Mouse (Mus musculus) cerebellum, postnatal 36 days (tissue): ENCODE data around the gene Socs1.

Experiments
- DNase-seq, 2 experiments: peaks; one replicate each; pipeline ENCODE4 v3.0.0; 2021 to 2022; ENCODE audit warnings: mixed read lengths in 2 of 2

The Socs1 gene

DNA sequence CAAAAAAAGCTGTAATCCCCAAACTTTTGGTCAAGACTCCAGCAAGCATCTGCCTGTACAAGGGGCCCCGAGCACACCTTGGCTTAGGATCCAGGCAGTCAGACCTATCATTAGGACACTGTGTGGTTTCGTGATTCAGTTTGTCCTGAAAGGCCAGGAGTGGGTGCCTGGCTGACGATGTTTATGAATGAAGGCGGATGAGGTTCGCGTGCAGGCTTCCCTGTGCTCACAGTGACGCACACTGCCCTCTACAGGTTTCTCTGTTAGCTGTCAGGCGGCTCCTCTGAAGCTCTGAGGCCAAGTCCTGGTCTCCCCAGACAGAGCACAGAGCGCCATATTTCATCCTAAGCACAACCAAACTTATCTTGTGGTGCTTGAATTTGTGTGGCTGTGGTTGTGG lies 952 bp upstream of the Socs1 start:
- peak; percentile 81 to 86 for DNase-seq

DNA sequence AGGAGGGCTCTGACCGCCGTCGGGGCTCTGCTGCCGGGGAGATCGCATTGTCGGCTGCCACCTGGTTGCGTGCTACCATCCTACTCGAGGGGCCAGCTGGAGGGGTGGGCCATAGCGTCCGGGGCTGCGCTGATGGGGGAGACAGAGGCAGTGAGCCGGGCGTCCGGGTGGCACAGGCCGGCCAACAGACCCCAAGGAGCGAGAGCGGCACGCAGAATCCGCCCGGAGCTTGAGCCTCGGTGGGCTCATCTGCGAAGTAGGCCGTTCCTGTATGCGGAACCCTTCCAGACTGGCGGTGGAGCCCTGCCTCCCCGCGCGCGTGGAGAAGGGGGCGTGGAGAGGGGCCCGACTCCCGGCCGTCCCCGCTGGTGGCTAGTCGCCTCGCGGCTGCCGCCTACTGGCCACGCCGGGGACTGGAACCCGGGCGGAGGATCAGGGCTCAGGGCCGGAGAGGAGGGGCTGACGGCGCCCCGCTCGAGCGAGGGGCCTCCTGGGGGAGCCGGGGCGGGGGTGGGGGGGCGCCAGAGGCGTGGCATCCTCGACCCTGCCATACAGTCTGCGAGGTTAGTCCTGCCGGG lies 454 bp downstream of the Socs1 start:
- peak; percentile 86 to 88 for DNase-seq

DNA sequence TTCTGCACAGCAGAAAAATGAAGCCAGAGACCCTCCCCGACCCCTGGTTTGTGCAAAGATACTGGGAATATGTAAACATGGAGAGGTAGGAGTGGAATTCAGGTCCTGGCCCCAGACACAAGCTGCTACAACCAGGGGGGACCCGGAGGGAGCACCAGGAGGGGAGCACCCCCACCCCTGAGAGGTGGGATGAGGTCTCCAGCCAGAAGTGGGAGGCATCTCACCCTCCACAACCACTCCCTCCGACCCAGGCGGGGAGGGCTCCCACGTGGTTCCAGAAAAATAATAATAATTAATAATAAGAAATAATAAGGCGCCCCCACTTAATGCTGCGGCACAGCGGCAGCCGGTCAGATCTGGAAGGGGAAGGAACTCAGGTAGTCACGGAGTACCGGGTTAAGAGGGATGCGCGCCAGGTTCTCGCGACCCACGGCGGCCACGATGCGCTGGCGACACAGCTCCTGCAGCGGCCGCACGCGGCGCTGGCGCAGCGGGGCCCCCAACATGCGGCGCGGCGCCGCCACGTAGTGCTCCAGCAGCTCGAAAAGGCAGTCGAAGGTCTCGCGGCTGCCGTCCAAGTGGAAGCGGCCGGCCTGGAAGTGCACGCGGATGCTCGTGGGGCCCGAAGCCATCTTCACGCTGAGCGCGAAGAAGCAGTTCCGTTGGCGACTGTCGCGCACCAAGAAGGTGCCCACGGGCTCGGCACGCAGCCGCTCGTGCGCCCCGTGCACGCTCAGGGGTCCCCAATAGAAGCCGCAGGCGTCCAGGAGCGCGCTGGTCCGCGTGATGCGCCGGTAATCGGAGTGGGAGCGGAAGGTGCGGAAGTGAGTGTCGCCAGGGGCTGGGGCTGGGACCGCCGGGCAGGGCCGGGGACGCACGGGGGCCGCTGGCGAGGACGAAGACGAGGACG lies 1.2 kb downstream of the Socs1 start:
- peak; percentile 27 to 33 for DNase-seq

DNA sequence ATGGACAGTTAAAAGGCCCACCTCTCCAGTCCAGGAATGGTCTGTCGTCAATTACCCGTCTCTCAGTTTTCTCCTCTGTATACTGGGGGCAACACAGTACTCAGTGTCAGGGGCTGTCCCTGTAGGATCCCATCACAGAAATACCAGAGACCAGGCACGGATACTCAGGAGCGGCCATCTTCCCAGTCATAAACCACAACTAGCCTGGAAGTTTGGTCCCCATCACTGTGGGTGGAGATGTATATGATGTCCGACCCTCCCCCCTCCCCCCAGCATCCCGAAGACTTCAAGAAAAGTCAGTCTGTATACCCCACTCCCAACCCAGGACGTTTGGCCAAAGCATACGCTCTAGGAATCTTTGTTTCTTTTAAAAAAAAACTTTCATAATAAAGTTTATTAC lies 1.9 kb downstream of the Socs1 start:
- no peak for DNase-seq

DNA sequence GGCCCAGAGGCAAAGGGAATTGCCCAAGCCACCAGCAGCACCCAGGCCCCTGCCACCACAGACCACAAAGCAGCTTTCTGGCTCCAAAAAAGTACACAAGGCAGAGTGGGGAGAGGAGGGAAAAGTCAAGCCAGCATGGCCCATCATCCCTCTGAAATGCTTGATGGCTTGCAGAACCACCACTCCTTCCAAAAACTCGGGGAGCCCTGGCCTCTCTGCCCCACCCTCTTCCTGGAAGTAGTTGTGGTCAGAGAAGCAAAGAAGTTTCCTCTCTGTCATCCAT lies 2.2 kb downstream of the Socs1 start:
- no peak for DNase-seq

DNA sequence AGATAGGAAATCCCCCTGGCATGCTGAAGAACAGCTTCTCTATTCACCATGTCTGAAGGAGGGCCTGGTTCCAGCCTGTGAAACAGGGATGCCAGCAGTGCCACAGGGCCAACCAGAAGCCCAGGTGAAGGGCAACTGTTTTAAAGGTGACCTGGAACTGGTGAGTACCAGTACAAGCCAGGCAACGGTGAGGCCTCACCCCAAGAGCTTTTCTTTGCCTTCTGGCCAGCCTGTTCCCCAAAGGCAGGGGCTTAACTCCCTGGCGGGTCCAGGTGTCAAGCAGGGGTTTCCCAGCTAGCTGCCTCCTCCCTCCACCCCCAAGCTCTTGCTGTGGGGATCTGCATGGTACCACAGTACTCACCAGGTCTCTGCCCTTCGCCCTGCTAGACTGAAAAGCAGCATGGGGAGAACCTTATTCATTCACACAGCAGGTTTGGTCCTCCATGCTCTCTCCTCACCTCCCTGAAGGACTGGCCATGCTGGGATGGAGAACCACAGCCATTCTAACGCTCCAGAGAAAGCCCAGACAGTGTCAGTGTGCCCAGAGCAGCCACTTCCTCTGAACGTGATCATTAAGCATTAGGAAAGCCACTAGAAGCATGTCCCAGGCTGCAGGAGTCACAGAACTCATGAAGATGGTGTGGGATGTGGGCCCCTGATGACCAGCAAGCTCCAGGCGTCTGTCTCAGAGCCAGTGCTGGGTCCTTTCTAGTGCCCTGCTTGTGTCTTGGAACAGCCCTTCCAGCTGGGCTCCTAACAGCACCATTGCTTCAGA lies 2.8 kb downstream of the Socs1 start:
- DNase-seq: no peak

DNA sequence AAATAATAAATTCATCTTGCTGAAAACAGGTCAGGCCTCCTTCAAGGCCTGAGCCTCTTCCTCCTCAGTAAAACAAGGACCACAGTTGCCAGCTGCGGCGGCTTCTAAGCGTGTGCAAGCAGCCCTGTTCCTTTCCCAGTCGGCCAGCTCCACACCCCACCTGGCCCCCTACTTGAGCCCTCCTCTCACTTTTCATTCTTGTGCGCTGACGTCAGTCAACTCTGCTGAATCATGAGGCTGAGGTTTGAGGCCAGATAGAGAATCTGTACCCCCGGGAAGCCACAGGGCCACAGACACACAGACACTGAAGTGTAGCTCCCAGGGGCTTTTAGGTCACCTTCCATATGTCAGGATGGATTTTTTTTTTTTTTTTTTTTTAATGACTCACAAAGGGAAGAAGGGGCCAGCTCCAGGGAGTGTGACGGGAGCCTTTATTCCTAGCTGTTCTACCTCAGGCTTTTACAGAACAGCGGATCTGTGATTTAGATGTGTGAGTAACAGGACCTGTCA lies 3.4 kb downstream of the Socs1 start:
- DNase-seq: no peak

DNA sequence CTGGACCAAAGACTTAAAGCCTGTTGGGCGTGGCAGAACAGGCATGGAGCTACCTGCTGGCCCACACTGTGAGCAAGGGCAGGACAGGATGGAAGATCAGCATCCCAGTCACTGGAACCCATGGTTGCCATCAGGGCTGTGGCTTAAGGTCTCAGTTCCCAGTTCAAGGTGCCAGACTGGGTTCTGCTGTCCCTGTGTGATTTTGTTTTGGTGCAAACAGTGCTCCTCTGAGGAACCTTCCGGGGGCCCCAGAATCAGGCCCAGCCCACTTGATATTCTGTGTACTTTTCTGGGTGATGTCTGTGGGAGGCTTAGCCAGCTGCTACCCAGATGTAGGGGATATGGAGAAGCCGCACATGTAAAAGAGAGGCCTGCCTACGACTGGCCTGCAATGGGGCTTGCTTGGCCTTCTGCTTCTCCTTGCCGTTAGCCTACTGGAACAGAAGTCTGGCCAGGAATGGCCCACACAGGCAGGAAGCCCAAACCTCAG lies 4.7 kb downstream of the Socs1 start:
- no peak for DNase-seq

DNA sequence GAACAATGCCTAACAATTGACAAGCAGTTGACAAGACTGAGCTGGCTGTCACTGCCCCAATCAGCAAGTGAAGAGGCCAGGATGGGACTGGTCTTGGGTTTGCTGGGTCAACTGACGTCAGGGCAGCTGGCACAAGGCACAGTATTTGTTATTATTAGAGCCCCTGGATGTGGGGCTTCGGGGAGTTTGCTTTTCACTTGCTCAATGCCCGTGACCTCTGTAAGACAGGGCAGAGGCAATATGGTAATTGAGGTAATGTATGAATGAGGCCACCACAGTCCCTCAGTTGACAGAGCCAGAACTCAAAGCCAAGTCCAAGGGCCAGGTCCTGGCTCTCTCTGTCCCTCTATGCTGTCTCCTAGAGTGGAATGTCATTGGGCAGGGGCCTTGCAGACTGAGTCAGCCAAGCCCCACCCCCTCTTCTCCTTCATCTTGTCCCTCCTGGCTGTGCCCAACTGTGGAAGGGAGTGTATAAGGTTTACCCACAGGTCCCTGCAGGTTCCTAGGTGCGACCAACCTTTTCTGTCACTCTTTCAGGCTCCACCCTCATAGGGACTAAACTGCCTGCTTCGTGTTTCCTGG lies 7.7 kb downstream of the Socs1 start:
- DNase-seq: no peak

DNA sequence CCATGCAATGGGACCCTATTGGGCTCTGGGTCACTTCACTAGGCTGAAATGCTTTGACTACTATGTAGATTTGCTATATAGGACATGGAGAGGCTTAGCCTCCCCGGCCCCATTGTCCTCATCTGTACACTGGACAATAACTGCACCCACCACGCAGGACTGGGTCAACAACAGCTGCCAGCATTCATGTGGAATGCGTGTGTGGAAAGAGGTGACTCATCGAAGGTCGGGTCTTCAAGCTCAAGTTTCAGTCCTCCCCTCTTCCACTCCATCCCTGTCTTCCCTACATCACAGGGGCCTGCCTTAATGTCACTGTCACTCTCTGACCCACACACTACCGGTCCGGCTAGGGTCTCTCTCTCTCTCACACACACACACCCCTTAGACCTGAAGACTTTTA lies 9.0 kb downstream of the Socs1 start:
- DNase-seq: no peak

DNA sequence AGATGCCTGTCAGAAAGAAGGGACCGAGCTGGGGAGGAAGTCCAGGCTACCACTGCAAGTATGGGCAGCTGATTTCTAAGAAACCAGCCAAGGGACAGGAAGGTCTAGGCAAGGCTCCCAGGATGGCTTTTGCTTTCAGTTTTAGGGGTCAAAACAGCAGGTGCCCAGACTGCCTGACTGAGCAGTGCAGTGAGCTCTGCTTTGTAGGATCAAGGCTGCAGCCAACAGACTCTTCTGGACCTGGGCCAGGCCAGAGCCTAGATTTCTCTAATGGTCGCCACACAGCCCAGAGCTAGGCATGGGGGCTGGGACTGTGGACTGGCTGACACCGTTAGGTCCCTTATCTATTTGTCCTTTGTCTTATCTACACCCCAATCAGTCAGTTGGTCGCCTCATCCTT lies 10.6 kb downstream of the Socs1 start:
- DNase-seq: no peak

DNA sequence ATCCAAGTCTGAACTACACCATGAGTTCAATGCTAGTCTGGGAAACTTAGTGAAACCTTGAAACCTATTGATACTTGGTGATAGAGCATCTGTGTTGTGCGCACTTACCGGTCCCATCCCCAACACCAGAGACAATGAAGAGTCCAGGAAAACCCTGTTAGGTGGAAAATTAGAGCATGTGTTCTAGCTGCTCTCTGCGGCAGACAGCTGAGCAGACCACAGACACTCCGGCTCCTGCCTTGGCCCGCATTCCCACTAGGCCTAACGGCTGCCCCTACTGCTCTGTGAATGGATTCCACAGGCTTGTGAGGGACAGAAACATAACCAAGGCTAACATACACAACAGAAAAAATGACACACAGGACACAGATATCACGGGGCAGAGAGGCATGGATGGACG lies 11.8 kb downstream of the Socs1 start:
- no peak for DNase-seq

DNA sequence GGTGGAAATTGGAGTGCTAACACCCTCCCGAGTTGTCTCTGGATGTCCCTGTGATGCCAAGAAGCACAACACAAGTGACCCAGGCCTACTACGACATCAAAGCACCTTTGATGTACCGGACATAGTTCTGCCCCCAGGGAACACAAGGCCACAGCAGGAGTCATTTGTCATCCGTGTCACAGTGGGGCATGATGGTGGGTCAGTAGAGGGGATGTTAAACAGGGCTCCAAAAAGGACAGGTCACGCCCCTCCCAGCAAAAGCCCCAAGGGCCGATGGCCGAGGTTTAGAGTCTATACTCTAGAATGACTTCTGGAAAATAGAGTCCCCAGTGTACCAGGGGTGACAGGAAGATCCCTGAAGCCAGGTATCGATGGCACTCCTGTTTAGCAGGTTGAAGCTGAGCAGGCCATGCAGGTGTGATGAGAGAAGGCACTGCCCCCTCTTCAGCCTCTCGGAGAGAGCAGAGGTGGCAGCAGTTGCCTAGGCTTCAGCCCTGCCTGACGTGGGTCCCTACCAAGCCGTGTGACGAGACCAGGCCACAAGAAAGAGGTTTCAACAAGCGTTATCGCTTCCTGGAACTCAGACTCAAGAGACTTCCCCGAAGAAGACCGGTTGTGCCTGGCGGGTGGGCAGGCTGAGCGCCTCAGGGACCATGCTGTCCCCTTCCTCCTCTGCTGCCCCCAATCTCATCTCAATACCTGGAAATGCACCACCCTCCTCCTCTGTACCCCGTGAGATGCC lies 13.4 kb downstream of the Socs1 start:
- DNase-seq: no peak

DNA sequence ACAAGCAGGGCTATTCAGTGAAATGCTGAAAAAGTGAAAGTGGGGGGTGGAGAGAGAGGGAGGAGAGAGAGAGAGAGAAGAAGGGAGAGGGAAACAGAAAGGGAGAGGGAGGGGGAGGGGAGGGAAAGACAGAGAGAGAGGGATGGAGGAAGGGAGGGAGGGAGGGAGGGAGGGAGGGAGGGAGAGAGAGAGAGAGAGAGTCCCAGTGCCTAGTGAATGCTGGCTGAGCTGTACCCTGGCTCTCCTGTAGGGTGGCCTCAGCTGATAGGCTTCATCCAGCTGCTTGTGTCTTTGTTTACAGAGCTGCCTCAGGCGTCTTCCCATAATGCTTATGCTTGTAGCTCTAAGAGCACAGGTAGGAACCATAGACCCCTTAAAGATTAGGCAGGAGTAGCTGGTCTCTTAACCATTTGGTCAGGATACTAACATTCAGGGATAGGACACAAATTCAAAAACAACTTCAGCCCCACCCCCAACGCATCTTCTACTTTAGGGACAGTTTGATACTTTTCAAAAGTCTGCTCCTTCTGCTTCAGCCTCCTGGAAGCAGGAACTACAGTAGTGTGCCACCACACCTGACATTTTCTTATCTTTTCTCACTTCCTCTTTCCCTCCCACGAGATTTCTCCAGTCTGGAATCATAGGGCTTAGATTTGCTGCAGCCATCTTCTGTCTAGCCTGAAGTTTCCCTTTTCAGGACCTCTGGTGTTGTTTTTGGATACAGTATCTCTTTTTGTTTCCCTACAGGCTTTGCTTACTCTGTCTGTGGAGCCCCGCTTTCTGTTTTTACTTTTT lies 14.6 kb downstream of the Socs1 start:
- DNase-seq: no peak

DNA sequence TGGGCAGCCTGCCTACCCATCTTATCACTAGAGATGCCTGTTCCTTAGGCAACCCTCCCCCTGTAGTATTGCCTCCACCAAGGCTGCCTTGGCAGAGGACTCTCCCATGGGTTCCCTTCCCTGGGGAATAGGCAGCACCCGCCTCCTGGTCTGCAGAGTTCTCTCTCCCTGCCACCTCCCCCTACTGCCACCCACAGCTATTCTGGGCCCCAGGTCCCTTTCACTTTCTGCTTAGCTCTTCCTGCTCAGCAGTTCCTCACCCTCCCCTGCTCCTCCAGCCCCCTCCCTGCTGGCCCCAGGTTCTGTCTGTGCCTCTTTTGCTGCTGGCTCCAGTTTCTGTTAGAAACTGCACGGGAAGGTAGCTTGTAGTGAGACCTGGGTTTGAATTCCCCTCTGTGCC lies 15.7 kb downstream of the Socs1 start:
- no peak for DNase-seq

DNA sequence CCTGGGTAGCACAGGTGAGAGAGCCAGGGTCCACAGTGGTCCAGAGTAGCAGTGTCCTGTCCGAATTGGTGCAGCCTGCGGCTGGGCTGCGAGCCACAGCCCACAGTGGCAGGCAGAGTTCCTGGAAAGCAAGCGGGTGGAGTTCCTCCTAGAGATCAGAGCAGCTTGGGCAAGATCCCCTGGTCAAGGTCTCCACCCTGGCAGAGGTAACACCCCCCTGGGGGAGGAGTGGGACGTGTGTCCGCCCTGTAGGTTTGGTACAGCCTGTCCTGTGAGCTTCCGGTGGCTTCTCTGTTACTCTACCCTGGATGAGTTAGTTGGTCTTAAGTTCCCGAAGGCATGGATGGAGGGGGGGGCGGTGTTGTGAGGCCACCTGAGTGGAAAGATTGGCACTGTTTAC lies 16.5 kb downstream of the Socs1 start:
- no peak for DNase-seq

DNA sequence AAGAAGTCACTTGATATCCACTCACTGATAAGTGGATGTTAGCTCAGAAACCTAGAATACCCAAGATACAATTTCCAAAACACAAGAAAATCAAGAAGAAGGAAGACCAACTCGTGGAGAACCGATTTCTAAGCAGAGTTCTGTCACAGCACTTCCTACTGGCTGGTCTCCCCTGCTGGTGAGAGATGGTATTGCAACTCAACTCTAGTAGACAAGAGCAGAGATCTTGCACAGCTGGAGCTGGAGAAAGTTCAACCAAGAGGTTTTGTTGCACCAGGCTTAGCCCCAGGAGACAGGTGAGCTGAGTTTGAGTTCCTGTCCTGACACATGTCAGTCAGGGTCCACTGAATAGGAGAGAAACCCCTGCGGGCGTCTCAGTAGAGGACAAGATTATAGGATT lies 18.2 kb downstream of the Socs1 start:
- peak; percentile 58 to 74 for DNase-seq

DNA sequence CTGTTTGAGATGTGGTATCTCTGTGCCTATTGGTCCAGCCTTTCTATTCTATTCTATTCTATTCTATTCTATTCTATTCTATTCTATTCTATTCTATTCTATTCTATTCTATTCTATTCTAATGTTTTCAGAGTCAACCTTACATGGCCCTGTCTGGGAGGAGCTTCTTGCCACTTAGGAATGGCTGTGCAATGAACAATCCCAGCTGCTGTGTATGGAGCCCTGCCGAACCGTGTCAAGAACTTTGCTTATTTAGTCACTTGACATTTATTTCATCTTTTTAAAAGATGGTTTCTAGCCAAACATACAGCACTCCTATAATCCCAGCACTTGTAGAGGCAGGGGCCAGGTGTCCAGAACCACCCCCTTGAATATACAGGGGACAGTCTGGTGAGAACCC lies 21.0 kb downstream of the Socs1 start:
- no peak for DNase-seq

DNA sequence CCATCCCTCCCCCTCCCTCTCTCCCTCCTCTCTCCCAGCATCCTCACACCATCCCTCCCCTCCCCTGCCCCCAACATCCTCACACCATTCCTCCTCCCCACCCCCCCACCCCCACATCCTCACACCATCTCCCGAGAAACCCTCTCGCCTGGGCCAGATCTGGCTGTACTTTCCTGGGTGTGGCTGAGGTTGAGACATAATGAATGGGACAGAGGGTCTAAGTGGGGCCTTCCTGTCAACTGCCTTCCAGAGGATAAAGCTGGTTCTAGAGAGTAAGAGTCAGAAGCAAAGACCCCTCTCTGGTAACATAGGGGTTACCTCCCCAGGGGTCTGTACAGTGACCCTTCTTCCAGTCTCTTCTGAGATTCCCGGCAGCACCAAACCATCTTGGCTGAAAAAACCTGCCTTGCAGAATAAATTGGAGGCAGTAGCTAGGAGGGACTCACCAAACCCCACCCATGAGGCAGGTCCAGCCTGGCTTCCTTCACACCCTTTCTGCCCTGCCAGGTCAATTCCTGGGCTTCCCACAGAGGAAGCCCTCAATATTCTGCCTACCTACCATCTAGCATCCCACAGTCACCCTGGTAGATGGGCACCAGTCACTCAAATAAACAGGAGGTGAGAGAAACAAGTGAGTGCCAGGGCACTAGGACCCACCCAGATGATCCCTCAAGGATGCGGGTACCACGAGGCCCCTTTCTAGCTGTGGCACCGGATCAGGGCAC lies 21.6 kb downstream of the Socs1 start:
- no peak for DNase-seq

DNA sequence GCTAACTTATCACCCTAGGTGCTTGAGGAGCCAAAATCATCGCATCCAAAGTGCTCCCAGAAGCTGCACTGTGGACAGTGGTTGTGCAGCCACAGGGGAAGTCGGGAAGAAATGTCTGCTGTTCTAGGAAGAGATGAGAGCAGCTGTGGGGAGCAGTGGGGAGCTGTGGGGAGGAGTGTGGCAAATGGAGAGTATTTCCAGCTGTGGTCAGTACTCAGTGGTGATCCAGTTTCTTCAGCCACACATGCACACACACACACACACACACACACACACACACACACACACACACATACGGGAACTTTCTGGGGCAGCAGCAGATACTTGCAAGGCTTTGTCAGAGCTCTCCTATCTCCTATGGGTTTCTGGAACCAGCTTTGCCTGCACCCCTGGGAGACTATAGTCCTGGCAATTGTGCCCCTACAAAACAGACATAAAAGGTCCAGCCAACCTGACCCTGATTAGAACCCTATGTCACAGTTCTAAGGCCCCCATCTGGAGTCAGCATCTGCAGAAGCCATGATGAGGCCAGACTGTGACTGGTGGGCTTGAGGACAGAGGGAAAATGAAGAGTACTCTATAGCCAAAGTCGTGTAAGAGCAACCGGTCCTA lies 22.7 kb downstream of the Socs1 start:
- no peak for DNase-seq

DNA sequence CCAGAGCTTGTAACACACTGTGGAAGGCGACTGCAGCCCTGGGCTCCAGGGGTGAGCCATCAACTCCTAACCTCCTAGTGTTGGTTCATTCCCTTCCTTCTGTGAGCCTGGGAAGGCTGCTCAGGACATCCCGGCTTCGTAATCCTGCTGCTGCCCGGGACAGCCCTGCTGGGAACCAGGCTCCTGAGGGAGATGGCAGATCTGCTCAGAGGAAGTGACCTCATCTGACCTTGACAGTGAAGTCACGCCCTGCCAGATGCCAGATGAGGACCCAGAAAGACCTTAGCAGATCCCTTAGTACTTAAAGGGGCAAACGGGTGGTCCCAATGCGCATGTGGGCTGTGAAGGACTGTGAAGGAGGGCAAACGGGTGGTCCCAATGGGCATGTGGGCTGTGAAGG lies 24.2 kb downstream of the Socs1 start:
- no peak for DNase-seq
